Mouse (Mus musculus) MEL (cell line): ENCODE measurements around the gene Nt5dc3. TPM values are rescaled to one million over a fixed set of nuclear protein-coding genes. Genes with fewer than 3 reads are reported as not detected.

Experiments used
- DNase-seq: peaks from one replicate; pipeline ENCODE4 v3.0.0; 2011; ENCODE audit warnings: low read depth, low spot score
- H3K27ac ChIP-seq: 2 replicates; pipeline ENCODE4 v1.5.1; 2012; ENCODE audit warnings: low read depth, mild to moderate bottlenecking, control low read depth, low read length, moderate library complexity; ENCODE audit not compliant: control insufficient read depth
- H3K27me3 ChIP-seq, 2 experiments: fragments of 150-350 bp in 1 of 2; sonication (generic) in 1 of 2; 2 replicates each; pipeline ENCODE4 v1.6.1; 2012; ENCODE audit warnings: low read length in 2 of 2, mild to moderate bottlenecking in 2 of 2, improper control_type of control experiment in 1 of 2, moderate library complexity in 1 of 2; ENCODE audit not compliant: insufficient read depth in 2 of 2, control insufficient read depth in 1 of 2
- H3K36me3 ChIP-seq, 2 experiments: 2 replicates each; pipeline ENCODE4 v1.6.1; 2012 to 2014; ENCODE audit warnings: low read length in 2 of 2, improper control_type of control experiment in 1 of 2, inconsistent platforms in 1 of 2, mild to moderate bottlenecking in 1 of 2; ENCODE audit not compliant: insufficient read depth in 2 of 2, control insufficient read depth in 1 of 2
- H3K4me1 ChIP-seq, 2 experiments: fragments of 150-350 bp in 1 of 2; sonication (generic) in 1 of 2; 2 replicates each; pipeline ENCODE4 v1.6.1; 2012; ENCODE audit warnings: low read length in 2 of 2, improper control_type of control experiment in 1 of 2, mild to moderate bottlenecking in 1 of 2; ENCODE audit not compliant: insufficient read depth in 2 of 2, control insufficient read depth in 1 of 2
- H3K4me3 ChIP-seq, 2 experiments: fragments of 150-350 bp in 1 of 2; sonication (generic) in 1 of 2; 2 replicates each; pipeline ENCODE4 v1.5.1; 2012; ENCODE audit warnings: low read depth in 2 of 2, low read length in 2 of 2, mild to moderate bottlenecking in 2 of 2, moderate library complexity in 2 of 2, control low read depth in 1 of 2, improper control_type of control experiment in 1 of 2; ENCODE audit not compliant: control insufficient read depth in 1 of 2, insufficient read depth in 1 of 2
- H3K79me2 ChIP-seq: 2 replicates; pipeline ENCODE4 v1.6.1; 2012; ENCODE audit warnings: mild to moderate bottlenecking, low read length, moderate library complexity; ENCODE audit not compliant: control insufficient read depth, poor library complexity, insufficient read depth
- H3K9ac ChIP-seq: 2 replicates; pipeline ENCODE4 v1.6.1; 2012; ENCODE audit warnings: low read depth, mild to moderate bottlenecking, control low read depth, low read length, moderate library complexity; ENCODE audit not compliant: control insufficient read depth, poor library complexity, severe bottlenecking
- H3K9me3 ChIP-seq: fragments of 150-350 bp; sonication (generic); replicated peaks from 2 replicates; pipeline ENCODE4 v1.6.1; 2012; ENCODE audit warnings: mild to moderate bottlenecking, low read length, improper control_type of control experiment, moderate library complexity; ENCODE audit not compliant: insufficient read depth
- CHD1 ChIP-seq: IDR thresholded peaks from 2 replicates; pipeline ENCODE4 v1.6.1; 2012; ENCODE audit warnings: low read depth, mild to moderate bottlenecking, inconsistent platforms, low read length, improper control_type of control experiment
- ELF1 ChIP-seq: IDR thresholded peaks from 2 replicates; pipeline ENCODE4 v1.6.1; 2014; ENCODE audit warnings: low read depth, mild to moderate bottlenecking, inconsistent platforms, low read length, improper control_type of control experiment, moderate library complexity
- EP300 ChIP-seq, 2 experiments: IDR thresholded peaks; 2 replicates each; pipeline ENCODE4 v1.6.1; 2011; ENCODE audit warnings: improper control_type of control experiment in 2 of 2, low read length in 2 of 2, low read depth in 1 of 2, mild to moderate bottlenecking in 1 of 2
- GABPA ChIP-seq: IDR thresholded peaks from 2 replicates; pipeline ENCODE4 v1.6.1; 2012; ENCODE audit warnings: low read depth, mild to moderate bottlenecking, inconsistent platforms, low read length, improper control_type of control experiment, moderate library complexity
- GATA1 ChIP-seq: IDR thresholded peaks from 2 replicates; pipeline ENCODE4 v1.6.1; 2011; ENCODE audit warnings: low read depth, low read length, improper control_type of control experiment
- JUND ChIP-seq: IDR thresholded peaks from 2 replicates; pipeline ENCODE4 v1.6.1; 2011; ENCODE audit warnings: low read depth, mild to moderate bottlenecking, improper control_type of control experiment, low read length
- KAT2A ChIP-seq: conservative IDR thresholded peaks from 2 replicates; pipeline ENCODE4 v1.6.1; 2012; ENCODE audit warnings: low read depth, low read length, improper control_type of control experiment, inconsistent platforms
- MAZ ChIP-seq: IDR thresholded peaks from 2 replicates; pipeline ENCODE4 v1.6.1; 2012; ENCODE audit warnings: low read depth, mild to moderate bottlenecking, inconsistent platforms, low read length, improper control_type of control experiment
- MYB ChIP-seq: IDR thresholded peaks from 2 replicates; pipeline ENCODE4 v1.6.1; 2011; ENCODE audit warnings: mild to moderate bottlenecking, low read depth, low read length, improper control_type of control experiment
- MYC ChIP-seq: IDR thresholded peaks from 2 replicates; pipeline ENCODE4 v1.6.1; 2011; ENCODE audit warnings: low read depth, mild to moderate bottlenecking, low read length, improper control_type of control experiment, moderate library complexity
- NELFE ChIP-seq: IDR thresholded peaks from 2 replicates; pipeline ENCODE4 v1.6.1; 2011; ENCODE audit warnings: low read depth, low read length, improper control_type of control experiment
- NRF1 ChIP-seq: IDR thresholded peaks from 2 replicates; pipeline ENCODE4 v1.6.1; 2014; ENCODE audit warnings: low read depth, mild to moderate bottlenecking, inconsistent platforms, low read length, improper control_type of control experiment, moderate library complexity; ENCODE audit not compliant: poor library complexity, insufficient read depth, severe bottlenecking
- POLR2AphosphoS2 ChIP-seq: IDR thresholded peaks from 2 replicates; pipeline ENCODE4 v1.6.1; 2011; ENCODE audit warnings: low read length, improper control_type of control experiment
- POLR2AphosphoS5 ChIP-seq: IDR thresholded peaks from 2 replicates; pipeline ENCODE4 v1.6.1; 2012; ENCODE audit warnings: low read depth, borderline replicate concordance, mild to moderate bottlenecking, inconsistent platforms, low read length, moderate library complexity, mixed read lengths
- RAD21 ChIP-seq: IDR thresholded peaks from 2 replicates; pipeline ENCODE4 v1.6.1; 2011; ENCODE audit warnings: mild to moderate bottlenecking, low read depth, low read length, improper control_type of control experiment
- RCOR1 ChIP-seq: IDR thresholded peaks from 2 replicates; pipeline ENCODE4 v1.6.1; 2012; ENCODE audit warnings: low read depth, mild to moderate bottlenecking, inconsistent platforms, low read length, improper control_type of control experiment
- SIN3A ChIP-seq: IDR thresholded peaks from 2 replicates; pipeline ENCODE4 v1.6.1; 2012; ENCODE audit warnings: low read length, improper control_type of control experiment, inconsistent platforms
- SMC3 ChIP-seq: IDR thresholded peaks from 2 replicates; pipeline ENCODE4 v1.6.1; 2011; ENCODE audit warnings: low read depth, low read length, improper control_type of control experiment
- TAL1 ChIP-seq: IDR thresholded peaks from 2 replicates; pipeline ENCODE4 v1.6.1; 2012; ENCODE audit warnings: mild to moderate bottlenecking, inconsistent platforms, low read length, moderate library complexity, mixed read lengths
- TBP ChIP-seq: IDR thresholded peaks from 2 replicates; pipeline ENCODE4 v1.8.0; 2011; ENCODE audit warnings: low read depth, low read length, improper control_type of control experiment
- UBTF ChIP-seq: IDR thresholded peaks from 2 replicates; pipeline ENCODE4 v1.6.1; 2012; ENCODE audit warnings: low read depth, mild to moderate bottlenecking, inconsistent platforms, low read length, improper control_type of control experiment, moderate library complexity, borderline replicate concordance; ENCODE audit not compliant: insufficient read depth
- USF1 ChIP-seq: IDR thresholded peaks from 2 replicates; pipeline ENCODE4 v1.6.1; 2014; ENCODE audit warnings: low read depth, mild to moderate bottlenecking, inconsistent platforms, low read length, improper control_type of control experiment, moderate library complexity
- USF2 ChIP-seq, 2 experiments: IDR thresholded peaks; 2 replicates each; pipeline ENCODE4 v1.6.1; 2011 to 2012; ENCODE audit warnings: improper control_type of control experiment in 2 of 2, low read length in 2 of 2, borderline replicate concordance in 1 of 2, inconsistent platforms in 1 of 2, low read depth in 1 of 2, mild to moderate bottlenecking in 1 of 2; ENCODE audit not compliant: insufficient read depth in 1 of 2
- ZC3H11A ChIP-seq: IDR thresholded peaks from 2 replicates; pipeline ENCODE4 v1.6.1; 2012; ENCODE audit warnings: low read depth, mild to moderate bottlenecking, inconsistent platforms, low read length, improper control_type of control experiment
- ZNF384 ChIP-seq: IDR thresholded peaks from 2 replicates; pipeline ENCODE4 v1.6.1; 2012; ENCODE audit warnings: low read depth, mild to moderate bottlenecking, inconsistent platforms, low read length, improper control_type of control experiment
- polyA plus RNA-seq, 2 experiments: library from polyadenylated mRNA; stranded (reverse) in 1 of 2; unstranded in 1 of 2; fragments of >175 nt in 1 of 2; fragments of >200 nt in 1 of 2; gene quantifications; 2 replicates each; pipeline versions ENCODE4 v1.2.1 to v1.2.4; 2012; ENCODE audit warnings: low replicate concordance in 2 of 2, low read depth in 1 of 2; ENCODE audit not compliant: insufficient read length in 2 of 2, insufficient read depth in 1 of 2, missing spikeins in 1 of 2
- total RNA-seq: library from RNA; depleted of rRNA; stranded (reverse); fragments of 300-350 nt; gene quantifications from 2 replicates; pipeline ENCODE4 v1.2.3, GENCODE M21; 2012

Nt5dc3 gene
- total and polyA plus RNA-seq, 3 experiments, result 9.7 to 15.6 TPM; not detected in 1

DNA sequence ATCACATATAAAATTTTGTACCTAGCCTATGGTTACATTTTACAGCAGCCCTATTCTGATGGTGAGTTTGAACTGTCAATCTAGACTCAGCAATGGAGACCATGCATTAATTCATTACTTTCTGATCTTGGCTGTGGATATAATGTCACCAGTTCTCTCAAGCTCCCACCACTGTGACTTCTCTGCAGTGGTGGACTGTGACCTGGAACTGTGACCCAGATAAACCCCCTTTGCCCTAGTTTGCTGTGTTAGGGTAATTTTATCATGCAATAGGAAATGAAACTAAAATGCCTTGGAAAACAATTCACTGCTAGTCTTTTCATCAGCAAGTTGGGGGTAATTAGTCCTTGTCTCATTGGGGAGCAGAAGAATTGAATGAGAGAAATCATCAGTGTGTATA is 102.6 kb downstream of the Nt5dc3 start:
- H3K36me3 ChIP-seq, result no peaks in the 10 kb centered on the region
- no peaks in the 10 kb centered on the region for H3K4me1 ChIP-seq
- no peak overlapping the region for H3K4me3 ChIP-seq
- no peak for DNase-seq
- no peak overlapping the region for H3K9ac ChIP-seq
- H3K27ac ChIP-seq, result no peak overlapping the region
- TF ChIP-seq USF2 (IDR thresholded peaks at IDR 0.05; ENCODE audit: borderline replicate concordance in 1 of 2, insufficient read depth in 1 of 2, low read depth in 1 of 2, low read length in 2 of 2), result no peak
- TF ChIP-seq MYB, result no peak
- no peak for TF ChIP-seq POLR2AphosphoS2
- no peak for TF ChIP-seq GABPA
- TF ChIP-seq NRF1, result no peak
- TF ChIP-seq GATA1, result no peak
- no peak for TF ChIP-seq UBTF
- no peak for TF ChIP-seq RAD21
- TF ChIP-seq ZNF384, result no peak
- TF ChIP-seq JUND, result no peak
- TF ChIP-seq, all 39 proteins: peak for 0
- Histone ChIP-seq H3K9me3 (no peaks in the 10 kb centered on the region), H3K27me3 (no peaks in the 10 kb centered on the region), H3K79me2 (no peaks in the 10 kb centered on the region)

DNA sequence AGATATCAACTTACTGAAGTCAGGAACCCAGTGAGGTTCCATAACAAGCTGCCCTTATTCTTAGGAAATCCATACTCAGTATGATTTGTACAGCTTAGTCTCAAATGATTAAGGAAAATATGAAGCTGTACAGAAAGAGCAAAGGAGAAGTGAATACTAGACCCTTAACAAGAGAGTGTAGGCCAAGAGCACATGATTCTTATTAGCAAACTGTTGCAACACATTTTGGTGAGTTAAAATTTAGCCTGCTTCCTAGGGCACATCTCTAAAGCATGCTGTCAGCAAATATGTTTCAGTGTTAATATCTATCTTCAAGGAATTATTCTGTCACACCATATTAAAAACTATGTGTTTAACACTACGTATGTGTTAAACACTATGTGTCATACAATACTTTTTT is 107.6 kb downstream of the Nt5dc3 start:
- Histone ChIP-seq H3K36me3 (no peaks in the 10 kb centered on the region), H3K4me1 (no peaks in the 10 kb centered on the region), H3K27me3 (no peaks in the 10 kb centered on the region), H3K9me3 (no peaks in the 10 kb centered on the region), H3K79me2 (no peaks in the 10 kb centered on the region), H3K4me3 (no peak overlapping the region), H3K27ac (no peak overlapping the region)
- no peak for DNase-seq
- TF ChIP-seq USF2 (IDR thresholded peaks at IDR 0.05; ENCODE audit: borderline replicate concordance in 1 of 2, insufficient read depth in 1 of 2, low read depth in 1 of 2, low read length in 2 of 2), result no peak
- no peak for TF ChIP-seq MAZ
- no peak for TF ChIP-seq ZC3H11A
- TF ChIP-seq GATA1, result no peak
- TF ChIP-seq MYC, result no peak
- no peak for TF ChIP-seq POLR2AphosphoS5
- TF ChIP-seq EP300 (IDR thresholded peaks at IDR 0.05; ENCODE audit: low read depth in 1 of 2, low read length in 2 of 2), result no peak
- no peak for TF ChIP-seq TBP
- TF ChIP-seq KAT2A, result no peak
- no peak for TF ChIP-seq ZNF384
- no peak for TF ChIP-seq JUND
- no peak for TF ChIP-seq RCOR1
- no peak for TF ChIP-seq CHD1
- no peak for TF ChIP-seq SIN3A
- TF ChIP-seq ELF1, result no peak
- TF ChIP-seq SMC3, result no peak
- no peak for TF ChIP-seq USF1
- TF ChIP-seq NELFE, result no peak
- TF ChIP-seq RAD21, result no peak
- TF ChIP-seq TAL1, result no peak
- TF ChIP-seq, all 39 proteins: peak for 0
- H3K9ac ChIP-seq, result no peak overlapping the region
